Mouse (Mus musculus) hindbrain, embryonic 10.5 days (tissue): ENCODE results near the gene BC004004. TPM values are rescaled to one million over a fixed set of nuclear protein-coding genes. Genes with fewer than 3 reads are reported as not detected.

Experiments
- DNase-seq: peaks from one replicate; pipeline ENCODE4 v3.0.0-alpha.2; 2017; ENCODE audit warnings: low spot score
- H3K27ac ChIP-seq: fragments of 300-500 bp; sonication (generic); 2 replicates; pipeline ENCODE4 v1.5.1; 2016; ENCODE audit warnings: mild to moderate bottlenecking, moderate library complexity
- H3K27me3 ChIP-seq: fragments of 300-500 bp; sonication (generic); 2 replicates; pipeline ENCODE4 v1.6.1; 2016; ENCODE audit warnings: mild to moderate bottlenecking; ENCODE audit not compliant: poor library complexity, insufficient read depth, severe bottlenecking
- H3K36me3 ChIP-seq: fragments of 300-500 bp; sonication (generic); 2 replicates; pipeline ENCODE4 v1.6.1; 2016; ENCODE audit warnings: mild to moderate bottlenecking, moderate library complexity
- H3K4me1 ChIP-seq: fragments of 300-500 bp; sonication (generic); replicated peaks from 2 replicates; pipeline ENCODE4 v1.6.1; 2016; ENCODE audit warnings: mild to moderate bottlenecking
- H3K4me3 ChIP-seq: fragments of 300-500 bp; sonication (generic); 2 replicates; pipeline ENCODE4 v1.5.1; 2016; ENCODE audit warnings: mild to moderate bottlenecking, moderate library complexity
- H3K9me3 ChIP-seq: fragments of 300-500 bp; sonication (generic); 2 replicates; pipeline ENCODE4 v1.6.1; 2016; ENCODE audit warnings: mild to moderate bottlenecking, moderate library complexity
- WGBS: fragments of 180-500 bp; shearing (Covaris S2); methylation state at CpG from one replicate; pipeline ENCODE4 v1.1.7; 2016; 5-methylcytosine and 5-hydroxymethylcytosine counted together
- polyA plus RNA-seq: library from polyadenylated mRNA; unstranded; fragments of >200 nt; fragmentation: Nextera tagmentation; extraction: Ambion mirVana; gene quantifications from 2 replicates; pipeline ENCODE4 v1.2.1, GENCODE M21; 2016

Gene BC004004
- polyA plus RNA-seq, 1 experiment from 2014 or later = 68.6 TPM

GRCm38 (mm10) chr17:29321765-29322602 lies 53.4 kb downstream of the BC004004 start:
- WGBS = 10% methylated on average over 41 of the region's 41 CpGs
- peak overlapping the region; percentile 78 for H3K27ac ChIP-seq
- no peaks in the 10 kb centered on the region for H3K9me3 ChIP-seq
- H3K4me1 ChIP-seq = peaks cover 51% of the 10 kb centered on the region
- peak overlapping the region; percentile 39 for H3K4me3 ChIP-seq
- no peaks in the 10 kb centered on the region for H3K36me3 ChIP-seq
- peak; percentile 30 for DNase-seq
- peaks cover 79% of the 10 kb centered on the region for H3K27me3 ChIP-seq

- no peaks in the 10 kb centered on the region for H3K9me3 ChIP-seq
- peak; percentile 58 for DNase-seq
- H3K4me3 ChIP-seq = peak overlapping the region; percentile 39
- WGBS = 12% methylated on average over 18 of the region's 18 CpGs
- peaks cover 57% of the 10 kb centered on the region for H3K4me1 ChIP-seq
- no peaks in the 10 kb centered on the region for H3K36me3 ChIP-seq
- peaks cover 85% of the 10 kb centered on the region for H3K27me3 ChIP-seq
- peak overlapping the region; percentile 78; the same call in 1 of the 2 replicates for H3K27ac ChIP-seq
Measured at GRCm38 (mm10) chr17:29322603-29322962, 54.0 kb downstream of the BC004004 start.

- 86% methylated on average over 3 of the region's 3 CpGs for WGBS
- DNase-seq = no peak
- Histone ChIP-seq H3K27me3 (peaks cover 94% of the 10 kb centered on the region), H3K4me1 (peaks cover 59% of the 10 kb centered on the region), H3K9me3 (no peaks in the 10 kb centered on the region), H3K27ac (no peak overlapping the region), H3K4me3 (no peak overlapping the region), H3K36me3 (0 out of 2 replicates have a peak, but pooled peaks cover 3% of the 10 kb centered on the region)
Measured at GRCm38 (mm10) chr17:29323625-29324024, 55.0 kb downstream of the BC004004 start.

DNA sequence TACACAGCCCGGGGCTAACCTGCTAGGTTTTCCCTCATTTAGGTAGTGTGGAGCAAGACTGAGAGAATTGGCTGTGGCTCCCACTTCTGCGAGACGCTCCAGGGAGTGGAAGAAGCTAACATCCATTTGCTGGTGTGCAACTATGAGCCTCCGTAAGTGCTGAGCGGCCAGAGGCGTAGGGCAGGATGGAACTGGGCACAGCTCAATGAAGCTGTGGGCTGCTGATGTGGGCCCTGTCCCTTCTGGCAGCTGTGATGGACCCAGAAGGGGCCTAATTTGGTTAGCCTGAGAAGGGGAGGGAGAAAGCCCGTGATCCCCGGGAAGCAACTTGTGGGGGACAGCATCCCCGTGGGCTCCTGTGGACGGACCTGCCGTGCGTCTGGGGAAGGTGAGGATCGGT lies 57.2 kb downstream of the BC004004 start:
- Histone ChIP-seq H3K4me3 (peak overlapping the region; percentile 55), H3K4me1 (peaks cover 47% of the 10 kb centered on the region), H3K27ac (peak overlapping the region; percentile 87), H3K9me3 (no peaks in the 10 kb centered on the region), H3K36me3 (peaks cover 18% of the 10 kb centered on the region), H3K27me3 (peaks cover 76% of the 10 kb centered on the region)
- no peak for DNase-seq
- 46% methylated on average over 13 of the region's 13 CpGs for WGBS

DNA sequence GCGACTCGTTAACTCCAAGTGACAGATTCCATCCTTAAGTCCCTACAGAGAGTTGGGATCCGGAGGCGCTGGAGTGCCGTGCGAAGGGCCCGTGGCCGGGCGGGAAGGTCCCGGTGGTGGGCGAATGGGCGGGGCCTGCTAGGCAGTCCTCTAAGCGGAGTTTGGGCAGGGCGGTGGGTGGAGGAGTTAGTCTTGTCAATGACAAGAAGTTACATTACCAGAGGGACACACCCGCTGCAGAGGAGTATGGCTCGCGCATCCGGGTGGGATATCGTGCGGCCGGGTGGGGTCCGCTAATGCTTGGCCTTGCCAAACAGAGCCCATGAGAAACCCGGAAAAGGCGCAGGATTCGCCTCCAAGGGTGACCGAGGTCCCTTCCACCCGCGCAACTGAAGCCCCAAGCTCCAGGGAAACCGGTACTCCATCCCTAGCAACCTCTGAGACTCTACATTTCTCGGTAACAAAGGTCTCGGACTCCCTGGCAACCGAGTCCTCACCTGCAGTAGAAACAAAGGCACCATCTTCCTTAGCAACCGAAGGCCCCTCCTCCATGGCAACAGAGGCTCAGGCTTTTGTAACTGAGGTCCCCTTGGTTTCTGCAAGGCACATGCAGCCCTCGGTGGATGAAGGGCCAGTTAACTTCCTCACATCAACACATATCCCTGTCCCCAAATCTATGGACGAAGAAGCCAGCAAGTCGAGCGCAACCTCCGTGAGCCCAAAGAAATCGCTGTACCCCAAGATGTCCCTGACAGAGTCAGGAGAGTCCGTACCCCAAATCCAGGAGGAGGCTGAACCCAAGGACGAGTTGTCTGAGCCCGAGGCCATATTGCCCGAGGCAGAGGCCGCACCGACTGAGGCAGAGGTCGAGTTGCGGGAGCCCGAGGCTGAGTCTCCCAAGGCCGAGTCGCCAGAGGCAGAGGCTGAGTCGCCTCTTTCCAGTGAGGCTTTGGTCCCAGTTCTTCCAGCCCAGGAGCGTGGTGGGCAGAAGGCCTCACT lies 58.2 kb downstream of the BC004004 start:
- 8% methylated on average over 52 of the region's 52 CpGs for WGBS

GRCm38 (mm10) chr17:29327691-29328090 lies 59.1 kb downstream of the BC004004 start:
- Histone ChIP-seq H3K4me1 (peaks cover 40% of the 10 kb centered on the region), H3K27me3 (peaks cover 57% of the 10 kb centered on the region), H3K27ac (peak overlapping the region; percentile 87), H3K9me3 (no peaks in the 10 kb centered on the region), H3K4me3 (no peak overlapping the region), H3K36me3 (peaks cover 37% of the 10 kb centered on the region)
- 81% methylated on average over 9 of the region's 9 CpGs for WGBS
- DNase-seq = no peak

More for the DNA sequence above, 58.2 kb downstream of the BC004004 start:
- Histone ChIP-seq H3K27ac (peak overlapping the region; percentile 87), H3K36me3 (peaks cover 28% of the 10 kb centered on the region), H3K4me1 (peaks cover 48% of the 10 kb centered on the region), H3K4me3 (peak overlapping the region; percentile 55), H3K9me3 (no peaks in the 10 kb centered on the region), H3K27me3 (peaks cover 66% of the 10 kb centered on the region)
- DNase-seq = peak; percentile 71

DNA sequence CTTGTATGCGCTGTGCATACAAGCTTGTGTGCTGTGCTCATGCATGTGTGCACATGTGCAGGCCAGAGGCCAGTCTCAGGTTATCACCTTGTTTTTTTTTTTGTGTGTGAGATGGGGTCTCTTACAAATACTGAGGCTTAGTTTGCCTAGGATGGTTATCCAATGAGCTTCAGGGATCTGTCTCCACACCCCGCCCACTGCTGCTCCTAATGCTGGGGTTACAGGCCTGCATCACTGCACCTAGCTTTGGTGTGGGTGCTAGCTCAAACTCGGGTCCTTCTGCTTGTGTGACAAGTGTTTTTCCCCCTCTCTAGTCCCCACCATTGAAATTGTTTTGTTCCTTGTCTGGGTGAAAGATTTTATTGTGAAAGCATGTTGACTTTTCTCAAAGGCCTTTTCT lies 61.6 kb downstream of the BC004004 start:
- Histone ChIP-seq H3K27me3 (peaks cover 36% of the 10 kb centered on the region), H3K4me1 (peaks cover 37% of the 10 kb centered on the region)

DNA sequence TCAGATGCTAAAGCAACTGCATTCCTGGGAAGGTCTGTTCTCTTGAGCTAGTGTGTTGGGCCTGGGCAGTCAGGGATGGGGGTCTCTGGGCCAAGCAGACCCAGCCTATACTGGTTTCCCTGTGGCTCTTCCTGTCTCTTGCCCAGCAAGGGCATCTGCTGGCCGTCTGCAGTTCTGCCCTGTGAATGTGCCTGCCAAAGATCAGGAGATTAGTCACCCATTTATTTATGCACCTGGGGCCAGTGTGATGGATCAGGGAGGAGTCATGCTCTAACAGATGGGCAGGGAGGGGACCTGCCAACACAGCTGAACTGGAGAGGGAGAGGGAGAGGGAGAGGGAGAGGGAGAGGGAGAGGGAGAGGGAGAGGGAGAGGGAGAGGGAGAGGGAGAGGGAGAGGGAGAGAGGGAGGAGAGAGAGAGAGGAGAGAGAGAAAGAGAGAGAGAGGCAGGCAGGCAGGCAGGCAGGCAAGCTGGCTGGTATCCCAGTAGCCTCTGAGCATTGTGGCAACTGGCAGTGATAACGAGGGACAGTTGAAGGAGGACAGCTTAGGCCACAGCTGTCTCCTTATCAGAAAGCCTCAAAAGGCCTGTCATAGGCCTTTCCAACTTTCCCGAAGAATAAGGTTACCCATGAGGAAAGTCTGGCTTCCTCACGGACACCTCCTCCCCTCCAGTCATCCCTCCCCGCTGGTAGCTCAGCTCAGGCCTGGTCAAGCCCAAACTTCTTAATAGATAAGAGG lies 62.3 kb downstream of the BC004004 start:
- peaks cover 32% of the 10 kb centered on the region for H3K27me3 ChIP-seq
- H3K36me3 ChIP-seq = peaks cover 66% of the 10 kb centered on the region
- WGBS = 40% methylated on average over 5 of the region's 5 CpGs
- peak overlapping the region; percentile 50; the same call in 1 of the 2 replicates for H3K27ac ChIP-seq
- no peak for DNase-seq
- peaks cover 33% of the 10 kb centered on the region for H3K4me1 ChIP-seq
- no peaks in the 10 kb centered on the region for H3K9me3 ChIP-seq
- H3K4me3 ChIP-seq = no peak overlapping the region

More for the DNA sequence above, 61.6 kb downstream of the BC004004 start:
- 84% methylated on average over 3 of the region's 3 CpGs for WGBS
- no peak overlapping the region for H3K27ac ChIP-seq
- H3K9me3 ChIP-seq = no peaks in the 10 kb centered on the region
- H3K36me3 ChIP-seq = peaks cover 59% of the 10 kb centered on the region
- no peak for DNase-seq
- no peak overlapping the region for H3K4me3 ChIP-seq

DNA sequence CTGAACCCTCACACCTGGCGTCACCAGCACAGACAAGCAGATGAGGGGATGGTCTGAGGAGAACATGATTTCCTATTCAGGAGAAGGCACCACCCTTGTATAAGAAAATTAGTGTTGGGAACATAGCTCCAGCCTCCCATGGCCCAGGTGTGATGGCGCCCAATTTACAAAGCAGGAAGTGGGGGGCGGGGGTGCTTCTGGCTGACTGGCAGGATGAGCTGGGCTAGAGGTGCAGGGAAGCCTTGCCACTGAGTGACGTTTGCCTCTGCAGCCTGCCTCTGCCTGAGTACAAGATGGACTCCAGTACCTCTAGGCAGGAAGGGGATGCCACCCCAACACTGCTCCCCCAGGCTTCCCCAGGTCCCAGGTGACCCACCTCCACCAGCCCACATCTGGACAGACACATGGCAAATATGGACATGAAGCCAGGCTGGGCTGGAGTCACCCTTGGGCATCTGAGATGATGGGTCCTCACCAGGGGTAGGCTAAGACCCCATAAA lies 63.6 kb downstream of the BC004004 start:
- Histone ChIP-seq H3K36me3 (peaks cover 79% of the 10 kb centered on the region), H3K4me1 (peaks cover 19% of the 10 kb centered on the region), H3K4me3 (no peak overlapping the region), H3K9me3 (no peaks in the 10 kb centered on the region), H3K27me3 (peaks cover 18% of the 10 kb centered on the region), H3K27ac (no peak overlapping the region)
- no peak for DNase-seq
- WGBS = 85% methylated on average over 4 of the region's 4 CpGs

DNA sequence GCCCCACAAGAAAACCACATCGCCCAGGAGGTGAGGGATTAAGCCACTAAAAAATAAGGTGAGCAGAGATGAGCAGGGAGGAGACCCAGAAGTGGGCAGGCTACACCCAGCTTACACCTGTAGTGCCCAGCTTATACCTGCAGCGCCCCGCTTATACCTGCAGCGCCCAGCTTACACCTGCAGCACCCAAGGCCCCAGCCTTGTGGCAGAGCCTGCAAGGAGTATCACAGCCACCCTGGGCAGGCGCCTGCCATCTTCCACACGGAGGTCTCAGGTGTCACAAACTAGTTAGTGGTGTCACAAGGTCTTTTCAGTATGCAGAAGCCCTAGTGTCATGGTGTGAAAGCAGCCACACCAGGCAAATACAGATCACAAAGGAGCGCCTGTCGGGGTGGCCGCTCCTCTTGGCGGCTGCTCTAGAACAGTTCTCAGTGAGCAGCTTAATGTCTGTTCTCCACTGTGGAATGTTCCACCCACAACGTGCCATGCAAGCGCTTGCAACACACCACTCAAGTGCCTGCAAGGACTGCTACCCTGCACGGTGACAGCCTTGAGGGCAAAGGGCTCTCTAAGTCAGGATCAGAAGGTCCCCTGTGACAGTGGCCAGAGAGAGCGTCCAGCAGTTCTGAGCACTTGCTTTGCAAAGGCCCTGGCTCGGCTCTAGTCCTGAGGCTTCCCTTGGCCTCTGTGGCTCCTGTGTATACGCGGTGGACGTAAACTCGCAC lies 67.8 kb downstream of the BC004004 start:
- no peaks in the 10 kb centered on the region for H3K9me3 ChIP-seq
- H3K4me3 ChIP-seq = no peak overlapping the region
- H3K36me3 ChIP-seq = peaks cover 96% of the 10 kb centered on the region
- DNase-seq = no peak
- peaks cover 13% of the 10 kb centered on the region for H3K4me1 ChIP-seq
- 93% methylated on average over 19 of the region's 19 CpGs for WGBS
- no peak overlapping the region for H3K27ac ChIP-seq
- no peaks in the 10 kb centered on the region for H3K27me3 ChIP-seq

GRCm38 (mm10) chr17:29337979-29338823 lies 69.6 kb downstream of the BC004004 start:
- Histone ChIP-seq H3K36me3 (peaks cover 96% of the 10 kb centered on the region), H3K4me1 (peaks cover 28% of the 10 kb centered on the region), H3K9me3 (no peaks in the 10 kb centered on the region), H3K27me3 (no peaks in the 10 kb centered on the region), H3K27ac (no peak overlapping the region), H3K4me3 (no peak overlapping the region)
- DNase-seq = no peak
- WGBS = 95% methylated on average over 9 of the region's 9 CpGs
